Mouse (Mus musculus): ENCODE results near the gene Mogs. TPM values are rescaled to one million over a fixed set of nuclear protein-coding genes. Genes with fewer than 3 reads are reported as not detected.

Gene Mogs
- polyA plus RNA-seq (2021), result 34.6 TPM

DNA sequence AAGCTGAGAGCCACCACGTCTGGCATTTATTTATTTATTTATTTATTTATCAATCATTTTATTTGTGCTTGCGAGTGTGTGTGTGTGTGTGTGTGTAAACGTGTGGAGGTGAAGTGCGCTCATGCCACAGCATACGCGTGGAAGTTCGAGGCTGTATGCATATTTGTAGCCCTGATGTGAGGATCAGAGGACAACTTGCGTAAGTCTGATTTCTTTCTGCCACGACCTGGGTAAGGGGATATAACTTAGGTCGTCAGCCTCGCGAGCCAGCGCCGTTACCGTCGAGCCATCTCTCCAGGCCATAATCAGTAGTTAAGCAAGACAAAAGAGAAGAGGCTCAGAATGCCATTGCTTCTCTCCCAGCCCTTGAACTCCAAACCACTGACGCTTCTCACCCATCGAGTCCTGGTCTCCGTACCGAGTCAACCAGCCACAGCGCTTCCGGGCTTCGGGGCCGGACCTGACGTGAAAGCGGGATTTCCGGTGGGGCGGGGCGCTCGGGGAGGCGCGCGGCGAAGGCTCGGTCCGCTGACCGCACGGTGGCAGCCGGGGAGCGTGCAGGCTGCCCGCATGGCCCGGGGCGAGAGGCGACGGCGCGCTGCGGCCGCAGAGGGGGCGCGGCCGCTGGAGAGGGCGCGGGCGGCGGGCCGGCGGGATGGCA lies at the start of gene Mogs:
Mogs (plus strand) TSS at position 486 of the 661 bp plus-strand sequence.
- ChIA-PET CTCF (interaction anchor here (0.7 to 1.0 kb wide), 2 partner anchors 10 to 119 kb away, joined by 3 to 8 read pairs; no protein-coding TSS in a partner anchor), POLR2A (interaction anchor here (0.6 to 1.1 kb wide), 3 partner anchors 9 to 144 kb away, joined by 3 to 5 read pairs (median 3); no protein-coding TSS in a partner anchor)
- DNase-seq (ENCODE audit: low read depth, low spot score) (no peak), ATAC-seq (peak; percentile 83)
- no peaks in the 10 kb centered on the region for H3K27me3 ChIP-seq
- in situ Hi-C loops (cut with MboI; ENCODE audit: low pct_unique_long_range_greater_than_20kb), result loop anchor here (5.0 kb wide), 1 partner anchor 42 kb away; the partner anchor contains the start of genes 1700003E16Rik and Wdr54
- TF ChIP-seq CTCF (IDR thresholded peaks at IDR 0.05), result no peak

DNA sequence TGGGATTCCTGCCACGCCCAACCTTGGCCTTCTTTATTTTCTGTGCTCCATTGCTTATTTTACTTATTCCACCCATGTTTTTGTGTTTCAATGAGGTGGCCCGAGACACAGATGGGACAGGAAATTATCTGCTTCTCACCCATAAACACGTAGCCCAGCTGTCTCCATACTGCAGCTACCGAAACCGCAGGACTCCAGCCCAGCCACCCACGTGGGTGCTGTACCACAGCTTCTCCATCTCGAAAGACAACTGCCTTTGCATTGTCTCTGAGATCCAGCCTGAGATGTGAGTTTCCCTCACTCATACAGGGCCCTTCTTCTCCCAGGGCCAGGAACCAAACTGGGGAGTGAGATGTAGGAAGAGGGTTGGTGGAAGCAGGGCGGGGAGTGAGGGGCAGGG lies 49.3 kb upstream of the Mogs start:
- ChIA-PET POLR2A (no interaction called here), CTCF (interaction anchor here (1.4 to 1.8 kb wide), 2 partner anchors 11 to 70 kb away, joined by 4 to 9 read pairs; partner anchors contain the start of genes Aup1 and Htra2)
- DNase-seq (ENCODE audit: low read depth, low spot score) (no peak), ATAC-seq (no peak)
- no peak for TF ChIP-seq CTCF (IDR thresholded peaks at IDR 0.05)
- H3K27me3 ChIP-seq, result peaks cover 38% of the 10 kb centered on the region
- in situ Hi-C loops (cut with MboI; ENCODE audit: low pct_unique_long_range_greater_than_20kb), result no loop called here

DNA sequence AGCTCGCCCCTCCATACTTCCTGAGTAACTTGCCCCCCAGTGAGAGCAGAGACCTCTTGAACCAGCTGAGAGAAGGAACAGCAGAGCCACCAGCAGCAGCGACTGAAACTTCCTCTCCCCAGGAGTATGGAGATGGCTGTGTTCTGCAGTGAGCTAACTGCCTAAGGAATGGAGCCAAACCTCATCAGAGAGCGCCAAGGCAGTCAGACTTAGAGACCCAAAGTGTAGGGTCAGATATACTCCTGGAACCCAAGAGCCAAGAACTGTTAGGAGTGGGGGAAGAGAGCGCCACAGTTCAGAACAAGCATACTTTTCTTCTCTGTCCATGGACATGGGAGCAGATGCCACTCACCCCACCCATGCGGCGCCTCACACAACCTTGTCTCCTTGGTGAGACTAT lies 48.9 kb upstream of the Mogs start:
- ATAC-seq (no peak), DNase-seq (ENCODE audit: low read depth, low spot score) (no peak)
- in situ Hi-C loops (cut with MboI; ENCODE audit: low pct_unique_long_range_greater_than_20kb), result no loop called here
- H3K27me3 ChIP-seq, result peaks cover 43% of the 10 kb centered on the region
- ChIA-PET POLR2A (no interaction called here), CTCF (interaction anchor here (1.4 kb wide), 1 partner anchor 12 kb away, joined by 4 read pairs; the partner anchor contains the start of genes Aup1 and Htra2)
- TF ChIP-seq CTCF (IDR thresholded peaks at IDR 0.05), result no peak

DNA sequence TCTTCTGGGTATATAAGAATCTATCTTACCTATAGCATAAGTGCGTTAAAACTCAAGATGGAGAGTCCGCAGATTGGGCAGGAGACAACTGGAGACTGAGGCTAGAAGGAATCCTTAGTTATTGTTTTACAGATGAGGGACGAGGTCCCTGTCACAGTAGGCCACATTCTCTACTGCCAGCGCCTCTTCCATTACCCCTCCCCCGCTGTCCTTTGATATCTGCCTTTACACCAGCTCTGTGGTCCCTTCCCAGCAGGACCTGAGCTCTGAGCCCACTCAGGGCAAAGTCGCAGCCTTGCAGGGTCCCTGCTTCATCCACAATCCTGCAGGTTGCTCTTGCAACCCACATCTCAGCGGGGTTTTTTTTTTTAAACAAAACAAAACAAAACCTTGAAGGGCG lies 47.1 kb upstream of the Mogs start:
- in situ Hi-C loops (cut with MboI; ENCODE audit: low pct_unique_long_range_greater_than_20kb), result no loop called here
- peaks cover 53% of the 10 kb centered on the region for H3K27me3 ChIP-seq
- TF ChIP-seq CTCF (IDR thresholded peaks at IDR 0.05), result no peak
- DNase-seq (ENCODE audit: low read depth, low spot score), result no peak
- no peak for ATAC-seq
- POLR2A ChIA-PET, result no interaction called here
- CTCF ChIA-PET, result no interaction called here

DNA sequence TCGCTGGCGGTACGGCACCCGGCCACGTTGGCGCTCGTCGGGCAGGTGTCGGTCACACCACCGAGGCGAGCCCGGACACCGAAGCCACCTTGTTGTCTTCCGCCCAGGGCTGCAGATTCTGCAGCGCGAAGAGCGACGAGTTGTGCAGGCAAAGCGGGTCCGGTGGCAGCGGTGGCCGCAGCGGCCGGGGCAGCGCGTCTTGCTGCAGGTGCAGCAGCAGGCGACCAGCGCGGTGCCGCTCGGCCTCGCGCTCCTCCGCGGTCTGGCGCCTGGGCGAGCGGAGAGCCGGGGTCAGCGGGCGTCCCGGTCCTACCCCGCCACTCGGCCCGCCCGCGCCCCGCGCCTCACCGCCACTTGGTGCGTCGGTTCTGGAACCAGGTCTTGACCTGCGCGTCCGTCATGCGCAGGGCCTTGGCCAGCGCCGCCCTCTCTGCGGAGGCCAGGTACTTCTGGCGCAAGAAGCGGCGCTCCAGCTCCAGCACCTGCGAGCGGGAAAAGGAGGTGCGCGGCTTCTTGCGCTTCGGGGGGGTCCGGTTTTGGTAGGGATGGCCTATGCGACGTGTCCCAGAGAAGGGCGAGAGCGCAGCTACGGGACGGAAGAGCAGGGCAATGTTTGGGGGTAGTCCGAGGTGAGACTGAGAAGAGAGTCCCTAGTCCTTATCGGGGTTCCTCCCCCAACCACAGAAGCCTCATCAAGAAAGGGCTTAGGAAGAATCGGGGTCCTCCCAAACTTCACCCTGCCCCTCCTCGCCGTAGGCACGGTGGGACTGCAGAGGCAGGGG lies 46.4 kb upstream of the Mogs start:
- no peak for DNase-seq (ENCODE audit: low read depth, low spot score)
- in situ Hi-C loops (cut with MboI; ENCODE audit: low pct_unique_long_range_greater_than_20kb), result no loop called here
- peaks cover 54% of the 10 kb centered on the region for H3K27me3 ChIP-seq
- ChIA-PET POLR2A (interaction anchor here (0.5 to 0.6 kb wide), 2 partner anchors 8 to 36 kb away, joined by 3 to 4 read pairs; no protein-coding TSS in a partner anchor), CTCF (no interaction called here)
- ATAC-seq, result no peak
- no peak for TF ChIP-seq CTCF (IDR thresholded peaks at IDR 0.05)

DNA sequence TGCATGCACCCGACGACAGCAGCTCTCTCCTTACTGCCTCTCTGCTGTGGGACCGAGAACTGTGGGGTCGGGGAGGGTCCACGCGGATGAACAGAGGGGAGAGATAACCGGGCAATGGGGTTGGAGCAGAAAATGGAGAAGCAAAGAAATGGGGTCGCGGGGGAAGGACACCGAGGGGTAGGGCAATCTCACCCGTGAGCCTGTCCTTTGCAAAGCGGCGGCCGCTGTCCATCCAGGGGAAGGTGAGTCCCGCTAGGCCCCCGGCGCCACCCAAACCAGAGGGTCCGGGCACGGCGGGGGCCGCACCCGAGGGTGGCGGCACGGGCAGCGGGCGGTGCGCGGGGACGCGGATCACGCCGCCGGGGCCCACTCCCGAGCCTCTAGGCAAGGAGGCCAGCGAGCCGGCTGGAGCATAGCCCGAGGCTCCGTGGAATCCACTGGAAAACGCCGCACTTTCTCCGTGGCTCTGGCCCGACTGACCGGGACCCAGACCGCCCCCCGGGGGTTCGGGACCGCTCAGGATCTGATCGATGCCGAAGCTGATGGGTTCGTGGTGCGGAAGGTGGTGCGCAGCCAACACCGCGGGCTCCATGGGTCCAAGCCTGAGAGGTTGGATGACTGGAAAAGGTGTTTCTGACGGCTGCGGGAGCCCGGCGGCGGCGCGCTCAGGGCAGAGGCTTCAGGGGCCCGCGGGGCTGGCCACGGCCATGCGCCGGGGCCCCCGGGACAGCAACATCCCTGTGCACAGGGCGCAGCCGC lies 45.6 kb upstream of the Mogs start:
- ChIA-PET CTCF (no interaction called here), POLR2A (interaction anchor here (0.5 kb wide), 1 partner anchor 35 kb away, joined by 4 read pairs; no protein-coding TSS in a partner anchor)
- in situ Hi-C loops (cut with MboI; ENCODE audit: low pct_unique_long_range_greater_than_20kb), result no loop called here
- peaks cover 57% of the 10 kb centered on the region for H3K27me3 ChIP-seq
- ATAC-seq (no peak), DNase-seq (ENCODE audit: low read depth, low spot score) (no peak)
- no peak for TF ChIP-seq CTCF (IDR thresholded peaks at IDR 0.05)

DNA sequence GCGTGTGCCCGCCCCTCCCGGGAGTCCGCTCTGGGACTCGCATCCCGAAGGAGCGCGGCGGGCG lies 45.2 kb upstream of the Mogs start, which contains the start of gene Tlx2:
Tlx2 (minus strand) TSS at position 47 of the 64 bp plus-strand sequence.
- ATAC-seq (no peak), DNase-seq (ENCODE audit: low read depth, low spot score) (no peak)
- peaks cover 57% of the 10 kb centered on the region for H3K27me3 ChIP-seq
- CTCF ChIA-PET, result no interaction called here
- no peak for TF ChIP-seq CTCF (IDR thresholded peaks at IDR 0.05)
- in situ Hi-C loops (cut with MboI; ENCODE audit: low pct_unique_long_range_greater_than_20kb), result no loop called here
- POLR2A ChIA-PET, result no interaction called here

DNA sequence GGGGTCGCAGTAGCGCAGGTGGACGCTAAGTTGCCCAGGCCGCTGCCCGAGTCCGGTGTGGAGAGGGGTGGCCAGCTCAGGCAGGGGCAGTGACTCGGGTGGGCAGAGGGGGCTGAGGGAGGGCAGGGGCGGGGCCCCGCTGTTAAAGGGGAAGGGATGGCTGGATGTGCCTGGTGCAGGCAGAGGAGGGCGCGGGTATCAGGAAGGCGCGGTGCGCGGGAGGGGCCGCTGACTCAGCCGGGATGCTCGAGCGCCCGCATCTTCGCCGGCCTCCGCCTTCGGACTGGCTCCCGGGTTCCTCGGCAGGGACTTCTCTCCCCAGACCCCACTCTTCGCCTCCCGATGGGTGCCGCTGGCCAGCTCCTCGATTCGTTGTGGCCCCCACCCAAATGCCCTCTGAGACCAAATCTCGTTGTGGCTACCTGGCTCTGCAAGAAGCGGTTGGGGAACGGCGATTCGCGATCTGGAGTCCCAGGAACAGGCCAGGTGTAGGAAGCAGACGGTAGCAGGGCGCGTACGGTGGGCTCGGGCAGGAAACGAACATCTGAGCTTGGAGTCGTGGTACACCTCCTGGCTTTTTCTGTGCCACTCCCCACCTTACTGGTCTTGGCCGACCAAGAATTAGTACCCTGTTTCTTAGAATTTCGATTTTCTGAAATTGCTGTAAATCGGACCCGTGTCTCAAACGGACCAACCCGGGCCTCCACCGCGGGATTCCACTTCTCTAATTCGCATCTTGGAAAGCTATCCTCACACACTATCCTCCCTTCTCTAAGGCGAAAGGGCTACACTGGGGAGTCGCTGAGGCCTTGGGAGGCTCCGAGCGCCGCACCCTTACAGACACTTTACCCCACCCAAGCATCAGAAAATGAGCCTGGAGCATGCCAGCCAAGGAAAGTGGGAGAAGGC lies 44.7 kb upstream of the Mogs start:
- ChIA-PET CTCF (no interaction called here), POLR2A (no interaction called here)
- in situ Hi-C loops (cut with MboI; ENCODE audit: low pct_unique_long_range_greater_than_20kb), result no loop called here
- TF ChIP-seq CTCF (IDR thresholded peaks at IDR 0.05), result no peak
- no peak for ATAC-seq
- H3K27me3 ChIP-seq, result peaks cover 57% of the 10 kb centered on the region
- no peak for DNase-seq (ENCODE audit: low read depth, low spot score)

DNA sequence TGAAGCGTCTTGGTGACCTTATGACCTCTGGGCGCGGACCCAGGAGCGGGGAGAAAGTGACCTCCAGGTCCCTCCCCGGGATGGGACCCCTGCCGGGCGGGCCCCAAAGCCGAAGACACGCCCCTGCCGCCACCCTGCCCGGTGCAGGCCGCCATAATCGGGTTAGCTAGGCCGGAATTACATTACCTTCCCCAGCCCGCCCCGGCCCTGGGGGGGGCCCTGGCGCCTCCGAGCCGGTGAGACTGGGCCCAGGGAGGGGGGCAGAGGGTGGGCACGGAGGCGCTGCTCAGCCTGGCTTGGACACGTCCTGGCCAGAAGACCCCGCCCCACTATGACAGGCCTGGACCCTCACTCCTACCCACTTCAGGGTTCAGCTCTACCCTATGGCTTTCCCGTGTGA lies 44.1 kb upstream of the Mogs start:
- POLR2A ChIA-PET, result no interaction called here
- TF ChIP-seq CTCF (IDR thresholded peaks at IDR 0.05), result no peak
- ATAC-seq (no peak), DNase-seq (ENCODE audit: low read depth, low spot score) (no peak)
- in situ Hi-C loops (cut with MboI; ENCODE audit: low pct_unique_long_range_greater_than_20kb), result no loop called here
- H3K27me3 ChIP-seq, result peaks cover 57% of the 10 kb centered on the region
- CTCF ChIA-PET, result no interaction called here

DNA sequence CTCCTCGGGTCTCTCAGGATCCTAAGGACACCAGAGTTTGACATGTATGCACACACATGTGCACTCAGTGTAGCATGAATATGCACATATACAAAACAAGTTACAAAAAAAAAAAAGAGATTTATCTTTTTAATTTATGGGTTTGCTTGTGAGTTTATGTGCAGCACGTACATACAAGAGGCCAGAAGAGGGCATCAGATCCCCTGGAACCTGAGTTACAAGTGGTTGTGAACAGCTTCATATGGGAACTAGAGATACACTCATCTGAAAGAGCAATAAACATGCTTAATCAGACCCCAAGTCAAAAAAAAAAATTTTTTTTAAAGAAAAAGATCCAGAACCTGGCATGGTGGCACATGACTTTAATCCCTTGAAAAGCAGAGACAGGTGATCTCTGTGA lies 40.3 kb upstream of the Mogs start:
- no peak for DNase-seq (ENCODE audit: low read depth, low spot score)
- no peak for TF ChIP-seq CTCF (IDR thresholded peaks at IDR 0.05)
- in situ Hi-C loops (cut with MboI; ENCODE audit: low pct_unique_long_range_greater_than_20kb), result no loop called here
- no peak for ATAC-seq
- H3K27me3 ChIP-seq, result peaks cover 32% of the 10 kb centered on the region
- POLR2A ChIA-PET, result no interaction called here
- CTCF ChIA-PET, result interaction anchor here (0.7 to 2.4 kb wide), 4 partner anchors 26 to 78 kb away, joined by 3 to 15 read pairs (median 7); partner anchors contain the start of genes Ccdc142 and Gm42688
